Mouse (Mus musculus): ENCODE measurements around the gene Ngfr. TPM values are rescaled to one million over a fixed set of nuclear protein-coding genes. Genes with fewer than 3 reads are reported as not detected.
A peak's percentile ranks its signal among the peaks of the same experiment; 100 is the strongest.

Ngfr gene
- total RNA-seq, 2 experiments from 2014 or later: 1.1 to 2.0 TPM

DNA sequence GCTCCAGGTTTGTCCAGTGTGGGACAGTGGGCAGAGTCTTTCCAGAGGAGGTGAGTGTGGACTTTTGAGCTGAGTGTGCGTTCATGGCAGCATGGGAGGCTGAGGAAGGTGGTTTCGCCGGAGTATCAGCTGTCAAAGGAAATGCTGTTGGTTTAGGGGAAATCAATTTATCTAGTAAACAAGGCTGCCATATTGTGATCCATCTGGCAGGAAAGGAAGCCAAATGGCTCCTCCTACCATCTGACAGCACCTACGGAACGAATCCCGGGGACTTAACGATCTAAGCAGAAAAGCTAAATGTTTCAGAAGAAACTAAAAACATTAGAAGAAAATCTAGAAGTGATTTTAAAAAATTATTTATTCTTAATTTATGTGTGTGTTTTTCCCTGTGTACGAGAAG, 60.2 kb downstream of the Ngfr start:
- intact Hi-C loops (cut with DNase I): no loop called here
- no peak for DNase-seq

DNA sequence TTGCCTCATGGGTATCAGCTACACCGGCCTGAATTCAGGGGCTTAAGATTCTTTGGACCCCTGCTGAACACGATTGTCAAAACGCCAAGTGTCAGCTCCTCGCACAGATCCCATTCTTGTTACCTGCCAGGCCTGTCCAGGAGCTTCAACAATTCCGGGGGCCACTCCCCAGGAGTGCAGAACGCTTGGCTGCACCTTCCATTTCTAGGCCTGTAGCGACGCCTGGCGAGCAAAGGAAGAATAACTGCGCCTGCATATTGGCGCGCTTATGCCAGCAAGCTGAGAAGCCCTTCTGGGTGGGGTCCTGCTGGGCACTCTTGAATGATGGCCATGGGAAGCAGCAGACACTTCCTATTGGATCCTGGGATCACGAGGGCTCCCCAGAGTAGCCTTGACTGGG, 66.0 kb downstream of the Ngfr start:
- DNase-seq: peak; percentile 77 to 85
- intact Hi-C loops (cut with DNase I): loop anchor here (1.0 to 2.0 kb wide), 5 partner anchors 123 to 401 kb away; partner anchors contain the start of genes Dlx3 and Slc35b1

DNA sequence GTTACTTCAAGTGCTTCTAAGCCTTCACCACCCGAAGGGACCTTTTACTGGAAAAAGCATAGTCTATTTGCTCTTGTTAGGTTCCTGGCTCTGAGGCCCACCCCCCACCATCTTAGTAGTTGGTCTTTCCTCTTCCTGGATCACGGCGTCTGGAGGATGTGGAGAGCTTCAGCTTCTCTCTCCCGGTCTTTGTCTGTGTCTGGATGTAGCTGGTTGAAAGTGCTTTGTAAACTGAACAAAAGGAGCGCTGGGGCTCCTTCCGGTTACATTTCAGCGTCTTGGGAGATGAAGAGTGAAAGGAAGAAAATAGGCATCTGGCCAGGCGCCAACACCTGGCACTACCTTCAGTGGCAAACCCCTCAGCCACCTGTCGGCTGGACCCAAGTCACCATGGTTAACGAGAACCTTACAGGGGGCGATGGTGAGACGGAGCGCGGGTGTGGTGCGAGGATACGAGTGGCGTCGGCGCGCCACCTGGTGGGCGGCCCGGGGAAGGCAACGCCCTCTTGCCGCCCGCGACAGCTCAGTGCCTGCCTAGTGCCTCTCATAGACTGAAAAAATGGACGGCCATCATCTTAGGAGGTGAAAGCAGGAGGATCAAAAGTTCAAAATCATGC, 67.0 kb downstream of the Ngfr start:
- DNase-seq: peak; percentile 92 to 94
- intact Hi-C loops (cut with DNase I): loop anchor here (1.0 to 2.0 kb wide), 5 partner anchors 122 to 400 kb away; partner anchors contain the start of genes Dlx3 and Slc35b1

DNA sequence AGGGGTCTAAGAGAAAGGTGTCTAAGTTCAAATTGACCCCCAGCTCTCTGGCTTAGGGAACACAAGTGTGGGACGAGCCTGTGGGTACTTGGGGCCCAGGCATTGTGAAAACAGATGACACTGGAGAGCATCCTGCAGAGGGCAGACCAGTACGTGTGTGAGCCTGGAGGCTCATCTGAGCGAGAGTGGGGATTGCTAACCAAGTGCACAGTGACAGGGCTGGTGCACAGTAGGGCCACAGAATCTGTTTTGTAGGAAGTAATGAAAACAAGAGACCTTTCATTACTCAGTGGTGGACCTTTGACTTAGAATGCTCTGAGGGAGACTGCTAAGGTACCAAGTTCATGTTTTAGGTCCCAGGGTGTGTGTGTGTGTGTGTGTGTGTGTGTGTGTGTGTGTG, 67.5 kb downstream of the Ngfr start:
- no peak for DNase-seq
- intact Hi-C loops (cut with DNase I): loop anchor here (2.0 kb wide), 4 partner anchors 121 to 399 kb away; partner anchors contain the start of gene Dlx3

DNA sequence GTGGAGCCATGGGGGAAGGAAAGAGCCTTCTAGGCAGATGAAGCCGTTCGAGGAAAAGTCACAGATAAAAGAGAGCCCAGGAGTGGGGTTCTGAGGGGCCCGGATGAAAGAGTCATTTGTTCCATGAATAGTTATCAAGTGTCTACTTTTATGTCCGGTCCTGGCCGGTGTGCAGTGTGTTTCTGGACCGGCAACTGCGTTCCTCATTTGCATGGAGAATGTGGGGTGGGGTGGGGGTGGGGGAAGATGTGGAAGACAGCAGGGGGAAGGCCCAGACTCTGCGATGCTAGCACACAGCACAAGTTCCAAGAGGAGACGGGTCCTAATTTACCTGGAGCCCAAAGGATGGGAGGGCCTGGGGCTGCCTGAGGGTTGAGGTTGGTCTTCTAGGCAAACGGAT, 68.2 kb downstream of the Ngfr start:
- intact Hi-C loops (cut with DNase I): no loop called here
- DNase-seq: no peak

Other genes with a start within 250 kb of the Ngfr start
- 10 to 100 TPM; 35.2 to 42.4 TPM for gene Slc35b1, start 203.0 kb downstream of the Ngfr start, total RNA-seq (2021)
- 100 to 1,000 TPM; 169 to 171 TPM for gene Spop, start 173.7 kb downstream of the Ngfr start, total RNA-seq (2021)
- gene Nxph3, start 73.2 kb downstream of the Ngfr start, total RNA-seq (2021): under 1 TPM; 0.37 to 0.93 TPM
- 100 to 1,000 TPM; 338 to 341 TPM for gene Phb, start 79.2 kb upstream of the Ngfr start, total RNA-seq (2021)
- 10 to 100 TPM; 45.9 to 46.5 TPM for gene Zfp652, start 124.9 kb upstream of the Ngfr start, total RNA-seq (2021)
- under 1 TPM; 0.53 to 0.61 TPM for gene B130006D01Rik, start 135.9 kb upstream of the Ngfr start, total RNA-seq (2021)
- 100 to 1,000 TPM; 172 to 179 TPM for gene Phospho1, start 236.8 kb upstream of the Ngfr start, total RNA-seq (2021)
- gene Gngt2, start 249.5 kb upstream of the Ngfr start, total RNA-seq (2021): 10 to 100 TPM; 18.3 to 20.0 TPM